Mouse (Mus musculus): ENCODE measurements around the gene Hsf3.

DNA sequence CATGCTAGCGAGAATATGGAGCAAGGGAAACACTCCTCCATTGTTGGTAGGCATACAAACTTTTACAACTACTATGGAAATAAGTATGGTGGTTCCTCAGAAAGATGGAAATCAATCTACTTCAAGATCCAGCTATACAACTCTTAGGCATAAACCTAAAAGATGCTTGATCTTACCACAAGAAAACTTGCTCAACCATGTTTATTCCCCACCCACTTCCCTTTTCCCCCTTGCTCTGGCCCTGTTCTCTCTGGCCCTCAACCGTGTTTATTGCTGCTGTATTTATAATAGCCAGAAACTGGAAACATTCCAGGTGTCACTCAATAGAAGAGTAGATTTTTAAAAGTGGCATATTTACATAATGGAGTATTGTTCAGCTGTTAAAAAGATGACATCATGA, 117.0 kb downstream of the Hsf3 start:
- no peak for TF ChIP-seq POLR2A (IDR thresholded peaks at IDR 0.05; ENCODE audit: control insufficient read depth, extremely low read depth, insufficient read depth, low read length, poor library complexity)
- no peak for TF ChIP-seq CTCF (IDR thresholded peaks at IDR 0.05; ENCODE audit: borderline replicate concordance, control insufficient read depth, extremely low read depth, insufficient read depth, low read length, poor library complexity)

All from thymus, adult 2 months (tissue).